Mouse (Mus musculus) C3H10T1/2 (cell line): ENCODE measurements around the gene Olfr1357. TPM values are rescaled to one million over a fixed set of nuclear protein-coding genes. Genes with fewer than 3 reads are reported as not detected.

Source experiments
- polyA plus RNA-seq, 2 experiments: library from polyadenylated mRNA; unstranded; fragments of >200 nt; fragmentation: generic; extraction: Trizol; gene quantifications; one replicate each; pipeline ENCODE4 v1.2.1; 2012; ENCODE audit warnings: missing spikeins in 2 of 2

Olfr1357 gene
- not detected for polyA plus RNA-seq

DNA sequence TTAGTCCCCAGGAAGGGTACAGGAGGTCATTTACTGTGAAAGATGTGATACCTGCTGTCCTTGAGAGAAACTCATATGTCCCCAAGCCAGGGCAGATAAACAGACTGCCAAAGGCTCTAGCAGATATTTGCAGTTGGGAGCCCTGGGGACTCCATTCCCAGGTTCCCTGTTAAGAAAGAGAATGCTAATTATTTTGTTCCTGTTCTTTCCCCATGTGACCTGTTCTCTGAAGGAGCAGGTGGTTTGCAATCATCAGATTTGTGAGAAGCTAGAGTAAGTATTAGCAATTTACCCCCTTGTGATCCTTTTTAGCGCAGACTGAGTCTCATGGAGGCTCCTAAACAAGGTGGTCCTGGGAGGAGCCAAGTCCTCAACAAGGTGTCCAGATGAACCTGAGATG is at the start of gene Olfr1357:
Gene Olfr1357 (minus strand): TSS at position 101 of the 400 bp plus-strand sequence.

DNA sequence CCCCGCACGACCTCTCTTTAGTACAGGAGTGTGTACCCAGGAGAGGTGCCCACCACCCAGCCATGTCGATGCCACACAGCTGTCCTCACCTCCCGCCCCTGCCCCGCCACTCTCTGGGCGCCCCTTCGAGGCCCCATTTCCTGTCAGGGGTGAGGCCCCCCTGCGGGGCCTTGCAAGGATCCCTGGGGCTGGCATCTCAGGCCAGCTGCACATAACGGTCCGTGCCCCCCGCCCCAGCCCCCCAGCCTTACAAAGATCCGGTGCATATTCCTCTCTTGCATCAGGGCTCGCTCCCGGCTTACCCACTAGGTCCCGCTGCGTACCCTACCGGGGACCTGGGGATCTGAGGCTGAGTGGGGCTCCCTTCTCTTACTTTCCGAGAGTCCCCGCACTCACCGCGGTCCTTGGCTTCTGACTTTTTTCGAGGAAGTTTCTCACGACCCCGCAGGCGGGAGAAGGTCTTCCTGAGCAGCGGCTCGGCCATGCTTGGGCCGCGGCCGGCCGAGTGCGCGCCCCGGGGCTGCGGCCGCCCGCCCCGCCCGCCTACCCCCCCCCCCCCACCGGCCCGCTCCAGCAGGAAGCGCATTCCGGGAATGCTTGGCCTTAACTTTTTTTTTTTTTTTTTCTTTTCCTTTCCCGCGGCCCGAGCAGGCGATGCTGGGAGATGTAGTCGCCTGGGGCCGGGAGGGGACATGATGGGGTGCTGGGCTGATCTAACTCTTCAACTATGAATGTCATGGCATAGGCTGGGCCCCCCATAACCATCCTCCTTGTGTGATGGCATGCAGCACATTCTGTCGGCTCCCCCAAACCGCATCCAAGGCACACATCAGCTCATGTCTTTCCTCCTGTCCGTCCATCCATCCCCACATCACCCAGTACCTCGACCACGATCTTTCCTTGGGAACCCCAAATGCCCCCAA is 26.2 kb downstream of the Olfr1357 start, which contains the start of gene Syde1:
Gene Syde1 (minus strand): TSS at position 559 of the 923 bp plus-strand sequence.

GRCm38 (mm10) chr10:78574250-78575104 is 43.4 kb downstream of the Olfr1357 start, which contains the start of gene Ilvbl:
TSS of gene Ilvbl (plus strand) at chr10:78574346.

Other genes with a start within 250 kb of the Olfr1357 start
- gene Rrp1, start 205.0 kb downstream of the Olfr1357 start, polyA plus RNA-seq = 100 to 1,000 TPM; 168 to 304 TPM
- gene Cstb, start 192.4 kb downstream of the Olfr1357 start, polyA plus RNA-seq = 100 to 1,000 TPM; 397 to 580 TPM
- gene Pdxk, start 153.1 kb downstream of the Olfr1357 start, polyA plus RNA-seq = 10 to 100 TPM; 12.2 to 23.9 TPM
- gene Olfr1358, start 100.6 kb downstream of the Olfr1357 start, polyA plus RNA-seq = not detected
- gene Ilvbl, start 43.7 kb downstream of the Olfr1357 start, polyA plus RNA-seq = 100 to 1,000 TPM in 1 of 2 experiments, 10 to 100 TPM in 1; 41.0 to 101 TPM
- 10 to 100 TPM; 25.9 to 34.4 TPM for gene Syde1, start 26.1 kb downstream of the Olfr1357 start, polyA plus RNA-seq
- gene Casp14, start 100.2 kb upstream of the Olfr1357 start, polyA plus RNA-seq = not detected
- not detected for gene Ccdc105, start 135.0 kb upstream of the Olfr1357 start, polyA plus RNA-seq
- gene Slc1a6, start 162.4 kb upstream of the Olfr1357 start, polyA plus RNA-seq = not detected
- not detected for gene Olfr1356, start 234.1 kb upstream of the Olfr1357 start, polyA plus RNA-seq